Comparison of ENCODE assay signal across 8 mouse cellular contexts in genomic region chr15:15089783-15090182, GRCm38 (mm10).
DNase-seq lines count a peak whose midpoint lies in the region; ATAC-seq and TF ChIP-seq lines count a peak whose summit lies in the region.
"Not testable (repeated sequence)": the region's sequence is repeated elsewhere in the genome, so short reads cannot be mapped to it uniquely, and the experiment has no call there.

No protein-coding gene starts in this region.

- not testable (repeated sequence) for H3K27ac ChIP-seq in intestine, postnatal 0 days (ENCODE audit: low read depth, low read length); liver, adult 2 months (replicated peaks; ENCODE audit: insufficient read depth, low read depth, low read length); stomach, postnatal 0 days (replicated peaks)

- peaks cover 27% of the 10 kb centered on the region for H3K9me3 ChIP-seq in E14TG2a.4 (ENCODE audit: low read length)
- H3K9me3 ChIP-seq in intestine, postnatal 0 days (ENCODE audit: control insufficient read depth); stomach, postnatal 0 days (ENCODE audit: control insufficient read depth, low read length): not testable (repeated sequence)

- H3K4me1 ChIP-seq in E14TG2a.4 (replicated peaks; ENCODE audit: low read depth, low read length), result peaks cover 19% of the 10 kb centered on the region; the same call in 1 of the 2 replicates
- H3K4me1 ChIP-seq in intestine, postnatal 0 days (replicated peaks; ENCODE audit: control insufficient read depth, insufficient read depth, low read length); liver, adult 2 months (ENCODE audit: control insufficient read depth, insufficient read depth, low read length); stomach, postnatal 0 days (replicated peaks; ENCODE audit: control insufficient read depth, insufficient read depth): not testable (repeated sequence)

- ATAC-seq in intestine, postnatal 0 days; stomach, postnatal 0 days (ENCODE audit: low FRiP score, low TSS enrichment): not testable (repeated sequence)

- not testable (repeated sequence) for H3K9ac ChIP-seq in intestine, postnatal 0 days (ENCODE audit: low read depth, low read length); liver, adult 2 months (ENCODE audit: low read depth, low read length); stomach, postnatal 0 days (ENCODE audit: low read length)

- not testable (repeated sequence) for TF ChIP-seq EP300 in stomach, postnatal 0 days (optimal IDR thresholded peaks at IDR 0.05)

- WGBS in intestine, postnatal 0 days, result 86% methylated on average over 3 of the region's 3 CpGs
- 84% methylated on average over 3 of the region's 3 CpGs for WGBS in liver, adult 2 months
- 82% methylated on average over 3 of the region's 3 CpGs for WGBS in stomach, postnatal 0 days

- peak; percentile 67 for DNase-seq in 3T3-L1 (ENCODE audit: low read depth, low spot score)
- DNase-seq in NIH3T3 (ENCODE audit: low read depth), result peak; percentile 62
- peak; percentile 4 for DNase-seq in embryo, embryonic 10 days (ENCODE audit: low spot score)
- DNase-seq in layer of hippocampus, adult 9-10 months (ENCODE audit: low spot score), result peak; percentile 6
- DNase-seq in liver, adult 2 months (ENCODE audit: extremely low read depth, low read depth, low spot score), result peak; percentile 17
- DNase-seq in stomach, postnatal 0 days (ENCODE audit: low spot score), result not testable (repeated sequence)

- not testable (repeated sequence) for TF ChIP-seq POLR2A in liver, adult 2 months (IDR thresholded peaks at IDR 0.05; ENCODE audit: extremely low read depth, insufficient read depth, low read length)

- H3K4me2 ChIP-seq in intestine, postnatal 0 days (replicated peaks; ENCODE audit: low read depth); stomach, postnatal 0 days (replicated peaks; ENCODE audit: low read depth): not testable (repeated sequence)

- peak; percentile 24 for TF ChIP-seq CTCF in E14TG2a.4 (conservative IDR thresholded peaks at IDR 0.05; ENCODE audit: low read length)
- 0 out of 2 replicates have a peak, but pooled peaks have one; percentile 9 for TF ChIP-seq CTCF in intestine, postnatal 0 days (IDR thresholded peaks at IDR 0.05; ENCODE audit: low read depth)
- not testable (repeated sequence) for TF ChIP-seq CTCF in liver, adult 2 months (IDR thresholded peaks at IDR 0.05; ENCODE audit: low read depth, low read length)
- peak; percentile 43 for TF ChIP-seq CTCF in stomach, postnatal 0 days (IDR thresholded peaks at IDR 0.05; ENCODE audit: low read depth)

- not testable (repeated sequence) for H3K36me3 ChIP-seq in E14TG2a.4 (ENCODE audit: insufficient read depth, low read length); intestine, postnatal 0 days (ENCODE audit: control insufficient read depth, insufficient read depth); liver, adult 2 months (ENCODE audit: control insufficient read depth, insufficient read depth, low read length); stomach, postnatal 0 days (ENCODE audit: control insufficient read depth, insufficient read depth, low read length)

- not testable (repeated sequence) for H3K27me3 ChIP-seq in E14TG2a.4 (ENCODE audit: insufficient read depth, low read length); intestine, postnatal 0 days (replicated peaks; ENCODE audit: control insufficient read depth, insufficient read depth, low read length); liver, adult 2 months (ENCODE audit: control insufficient read depth, insufficient read depth, low read length); stomach, postnatal 0 days (ENCODE audit: control insufficient read depth, insufficient read depth, low read length)

- H3K79me2 ChIP-seq in liver, adult 2 months (ENCODE audit: control insufficient read depth, insufficient read depth, low read length), result not testable (repeated sequence)

- H3K4me3 ChIP-seq in E14TG2a.4 (replicated peaks; ENCODE audit: low read length); intestine, postnatal 0 days (ENCODE audit: low read depth, low read length); liver, adult 2 months (ENCODE audit: insufficient read depth, low read depth, low read length); stomach, postnatal 0 days (ENCODE audit: low read depth, low read length): not testable (repeated sequence)
